15 mouse cellular contexts compared by ENCODE assay signal in genomic region chr11:25335667-25336066, GRCm38 (mm10).
"Had no signal": no experiment of that assay in that cellular context is flagged by ENCODE, and none has a peak within 500 bp of the region (broad histone marks: within the 10 kb centered on the region; RNA-seq: fewer than 3 reads in every experiment).

No protein-coding gene starts in this region.

- H3K4me2 ChIP-seq: limb, embryonic 12.5 days; liver, embryonic 15.5 days; lung, embryonic 15.5 days; midbrain, embryonic 11.5 days; stomach, embryonic 15.5 days had no signal

- H3K9me3 ChIP-seq: limb, embryonic 12.5 days; liver, embryonic 15.5 days; lung, embryonic 15.5 days; megakaryocyte, embryonic 14.5 days; stomach, embryonic 15.5 days had no signal

- H3K4me3 ChIP-seq: limb, embryonic 12.5 days; liver, embryonic 15.5 days; lung, embryonic 15.5 days; megakaryocyte, embryonic 14.5 days; stomach, embryonic 15.5 days had no signal

- H3K27me3 ChIP-seq: limb, embryonic 12.5 days; liver, embryonic 15.5 days; lung, embryonic 15.5 days; megakaryocyte, embryonic 14.5 days; stomach, embryonic 15.5 days had no signal

- H3K9ac ChIP-seq: limb, embryonic 12.5 days; liver, embryonic 15.5 days; lung, embryonic 15.5 days; stomach, embryonic 15.5 days had no signal

- H3K27ac ChIP-seq: kidney, postnatal 0 days; limb, embryonic 12.5 days; liver, embryonic 15.5 days; lung, embryonic 15.5 days; stomach, embryonic 15.5 days had no signal

- H3K4me1 ChIP-seq: limb, embryonic 12.5 days; liver, embryonic 15.5 days; lung, embryonic 15.5 days; megakaryocyte, embryonic 14.5 days; stomach, embryonic 15.5 days had no signal

- H3K36me3 ChIP-seq: limb, embryonic 12.5 days; liver, embryonic 15.5 days; lung, embryonic 15.5 days; stomach, embryonic 15.5 days had no signal

- DNase-seq: kidney, adult 11 months; kidney, adult 9 months; kidney, postnatal 36 days; layer of hippocampus, adult 9-11 months; layer of hippocampus, postnatal 36 days; lung, postnatal 4 days; right cerebral cortex, postnatal 14 days; thymus, postnatal 36 days had no signal
